Mouse (Mus musculus) liver, adult 2 months (tissue): Measurements from ENCODE around the gene Mall. TPM values are rescaled to one million over a fixed set of nuclear protein-coding genes. Genes with fewer than 3 reads are reported as not detected.

ENCODE experiments used
- DNase-seq: peaks from one replicate; pipeline ENCODE4 v3.0.0-alpha.2; 2011; ENCODE audit warnings: low read depth, low spot score; ENCODE audit errors: extremely low read depth
- H3K27ac ChIP-seq: fragments of 200-500 bp; replicated peaks from 2 replicates; pipeline ENCODE4 v1.5.1; 2012; ENCODE audit warnings: low read depth, mild to moderate bottlenecking, control low read depth, inconsistent platforms, low read length; ENCODE audit not compliant: insufficient read depth
- H3K27me3 ChIP-seq: fragments of 200-500 bp; 2 replicates; pipeline ENCODE4 v1.6.1; 2012; ENCODE audit warnings: mild to moderate bottlenecking, moderate library complexity, low read length, inconsistent platforms; ENCODE audit not compliant: control insufficient read depth, insufficient read depth
- H3K36me3 ChIP-seq: fragments of 200-500 bp; 2 replicates; pipeline ENCODE4 v1.6.1; 2012; ENCODE audit warnings: low read length, inconsistent platforms; ENCODE audit not compliant: control insufficient read depth, insufficient read depth
- H3K4me1 ChIP-seq: fragments of 200-500 bp; 2 replicates; pipeline ENCODE4 v1.6.1; 2011; ENCODE audit warnings: low read length; ENCODE audit not compliant: control insufficient read depth, insufficient read depth
- H3K4me3 ChIP-seq: fragments of 200-500 bp; 2 replicates; pipeline ENCODE4 v1.5.1; 2011; ENCODE audit warnings: low read depth, mild to moderate bottlenecking, control low read depth, low read length, moderate library complexity; ENCODE audit not compliant: insufficient read depth
- H3K79me2 ChIP-seq: fragments of 200-500 bp; 2 replicates; pipeline ENCODE4 v1.6.1; 2012; ENCODE audit warnings: inconsistent platforms, mild to moderate bottlenecking, low read length, moderate library complexity; ENCODE audit not compliant: control insufficient read depth, insufficient read depth
- H3K9ac ChIP-seq: fragments of 200-500 bp; 2 replicates; pipeline ENCODE4 v1.6.1; 2012; ENCODE audit warnings: low read depth, mild to moderate bottlenecking, control low read depth, inconsistent platforms, low read length
- CTCF ChIP-seq: fragments of 200-500 bp; IDR thresholded peaks from 2 replicates; pipeline ENCODE4 v1.5.1; 2011; ENCODE audit warnings: low read depth, low read length, control low read depth
- POLR2A ChIP-seq: fragments of 200-500 bp; IDR thresholded peaks from 2 replicates; pipeline ENCODE4 v1.6.1; 2011; ENCODE audit warnings: low read length, control low read depth; ENCODE audit not compliant: insufficient read depth; ENCODE audit errors: extremely low read depth
- WGBS: fragments of 180-500 bp; shearing (Covaris S2); methylation state at CpG from one replicate; pipeline ENCODE4 v1.1.7; 2018; 5-methylcytosine and 5-hydroxymethylcytosine counted together
- polyA plus RNA-seq: library from polyadenylated mRNA; depleted of rRNA; stranded (reverse); fragments of >200 nt; gene quantifications from 2 replicates; pipeline ENCODE4 v1.2.3, GENCODE M21; 2012; rRNA removed
- total RNA-seq: library from RNA; depleted of rRNA; stranded (reverse); fragments of >200 nt; gene quantifications from 2 replicates; pipeline ENCODE4 v1.2.3, GENCODE M21; 2014; rRNA removed

The Mall gene
- not detected in 2 replicates for total RNA-seq
- 0.06 and 0.17 TPM in 2 replicates for polyA plus RNA-seq

DNA sequence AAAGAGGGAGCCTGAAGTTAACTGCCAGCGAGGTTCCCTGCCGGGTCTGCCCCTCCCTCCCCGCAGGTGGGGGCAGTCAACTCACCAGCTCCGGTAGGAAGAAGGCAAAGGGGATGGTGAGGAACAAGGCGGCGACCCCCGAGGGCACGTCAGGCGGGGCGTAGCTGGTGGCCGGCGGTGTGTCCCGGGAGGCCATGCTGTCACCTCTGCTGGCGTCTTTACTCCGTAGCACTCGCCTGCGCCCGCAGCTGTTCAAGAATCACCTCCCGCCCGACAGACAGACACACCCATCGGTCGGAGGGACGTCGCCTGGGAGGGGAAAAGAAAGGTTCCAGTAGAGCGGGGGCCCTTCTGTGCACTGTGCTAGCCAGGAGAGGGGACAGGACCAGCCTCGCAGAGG, at the start of gene Mall:
Mall (minus strand) TSS at position 262 of the 400 bp plus-strand sequence.
- H3K4me3 ChIP-seq, result no peak within 1 kb of the TSS
- no peak within 1 kb of the TSS for H3K9ac ChIP-seq
- H3K27me3 ChIP-seq, result peaks cover 6% of the 10 kb centered on the region; the same call in 1 of the 2 replicates
- DNase-seq, result no peak
- H3K27ac ChIP-seq, result no peak within 1 kb of the TSS
- no peaks in the 10 kb centered on the region for H3K4me1 ChIP-seq
- TF ChIP-seq CTCF (no peak), POLR2A (no peak)
- no peaks in the 10 kb centered on the region for H3K36me3 ChIP-seq
- H3K79me2 ChIP-seq, result no peaks in the 10 kb centered on the region
- 10% methylated on average over 26 of the region's 26 CpGs for WGBS

DNA sequence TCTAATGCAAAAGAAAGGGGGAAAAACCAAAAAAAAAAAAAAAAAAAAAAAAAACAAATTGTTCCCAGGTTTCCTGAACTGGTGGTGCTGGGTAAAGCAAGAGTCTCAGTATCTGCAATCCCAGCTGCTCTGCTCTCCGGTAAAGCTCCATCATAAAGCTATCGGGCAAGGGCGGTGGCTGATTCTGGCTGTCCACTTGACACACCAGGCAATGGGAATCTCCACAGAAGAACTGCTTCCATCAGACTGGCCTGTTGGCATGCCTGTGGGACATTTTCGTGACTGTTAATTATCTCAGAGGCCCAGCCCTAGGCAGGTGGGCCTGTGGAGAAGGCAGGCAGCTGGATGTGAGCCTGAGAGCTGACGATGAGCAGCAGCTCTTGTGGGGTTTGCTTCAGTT, 48.7 kb upstream of the Mall start:
- no peak for DNase-seq
- Histone ChIP-seq H3K9ac (no peak overlapping the region), H3K36me3 (no peaks in the 10 kb centered on the region), H3K4me1 (no peaks in the 10 kb centered on the region), H3K27me3 (no peaks in the 10 kb centered on the region), H3K79me2 (no peaks in the 10 kb centered on the region), H3K4me3 (no peak overlapping the region), H3K27ac (no peak overlapping the region)
- 94% methylated on average over 5 of the region's 5 CpGs for WGBS
- TF ChIP-seq POLR2A (no peak), CTCF (no peak)

DNA sequence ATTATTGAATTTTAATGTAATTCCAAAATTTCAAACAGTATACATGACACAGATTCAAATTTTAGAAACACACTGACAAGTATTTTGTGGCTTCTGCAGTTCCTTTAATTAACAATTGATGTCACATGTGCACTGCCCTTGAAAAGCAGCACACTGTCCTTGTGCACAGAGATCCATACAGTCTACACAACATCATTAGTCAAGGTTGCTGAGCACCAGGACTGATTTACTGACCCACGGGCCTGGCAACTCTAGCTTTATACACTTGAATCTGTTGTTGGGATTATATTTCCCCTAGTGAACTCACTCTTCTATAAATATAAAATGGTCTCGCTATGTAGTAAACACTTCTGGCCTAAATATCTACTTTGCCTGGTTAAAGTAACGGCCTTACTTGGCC, 45.3 kb upstream of the Mall start:
- Histone ChIP-seq H3K36me3 (no peaks in the 10 kb centered on the region), H3K27me3 (no peaks in the 10 kb centered on the region), H3K4me3 (no peak overlapping the region), H3K9ac (no peak overlapping the region), H3K4me1 (no peaks in the 10 kb centered on the region), H3K79me2 (no peaks in the 10 kb centered on the region), H3K27ac (no peak overlapping the region)
- no peak for DNase-seq
- WGBS, result 90% methylated on average over 3 of the region's 3 CpGs
- TF ChIP-seq CTCF (no peak), POLR2A (no peak)

DNA sequence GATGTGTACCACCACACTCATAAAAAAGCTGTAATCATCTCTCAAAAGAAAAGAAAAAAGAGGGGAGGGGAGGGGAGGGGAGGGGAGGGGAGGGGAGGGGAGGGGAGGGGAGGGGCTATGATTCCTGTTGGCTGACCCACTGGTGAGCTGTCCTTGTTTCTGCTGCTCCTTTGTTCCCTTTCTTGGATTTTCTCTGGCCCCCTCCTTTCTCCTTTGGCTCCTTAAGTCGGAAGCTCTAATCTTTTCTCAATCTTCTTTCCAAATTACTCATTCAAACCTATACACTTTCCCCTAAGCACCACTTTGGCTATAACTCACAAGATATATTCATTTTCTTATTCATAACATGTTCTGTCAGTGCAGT, 44.8 kb upstream of the Mall start:
- WGBS, result 91% methylated on average over 1 of the region's 1 CpGs
- Histone ChIP-seq H3K9ac (no peak overlapping the region), H3K79me2 (no peaks in the 10 kb centered on the region)

DNA sequence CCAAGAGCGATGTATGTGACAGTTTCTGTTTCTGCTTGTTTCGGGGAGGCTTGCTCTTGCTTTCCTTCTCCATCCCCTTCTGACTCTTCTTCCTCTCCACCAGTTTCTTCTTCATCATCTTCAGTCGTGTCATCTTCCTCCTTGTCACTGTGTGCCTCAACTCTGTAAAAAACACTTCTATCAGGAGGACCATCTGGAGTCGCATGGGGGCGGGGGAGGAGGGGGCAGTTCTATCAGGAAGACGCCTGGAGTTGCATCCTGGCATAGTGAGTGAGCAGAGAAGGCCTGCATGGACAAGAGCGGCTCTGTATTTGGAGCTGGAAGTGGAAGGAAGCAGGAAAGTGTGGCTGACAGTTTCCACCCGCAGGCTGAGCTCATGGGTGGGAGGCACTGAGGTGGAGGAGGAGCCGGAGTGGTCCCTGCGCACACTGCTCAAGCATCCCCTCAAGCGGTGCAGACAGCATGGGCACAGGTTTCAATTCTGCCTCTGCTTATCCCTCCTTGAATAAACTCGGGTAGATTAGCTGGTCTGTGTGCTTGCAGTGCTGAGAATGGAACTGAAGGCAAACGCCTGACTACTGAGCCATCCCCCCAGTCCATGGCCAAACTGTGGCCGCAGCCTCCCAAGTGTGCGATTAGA, 44.3 kb upstream of the Mall start:
- Histone ChIP-seq H3K27ac (no peak overlapping the region), H3K9ac (no peak overlapping the region)

More for the DNA sequence above, 44.8 kb upstream of the Mall start:
- H3K27ac ChIP-seq, result no peak overlapping the region
- no peaks in the 10 kb centered on the region for H3K4me1 ChIP-seq
- TF ChIP-seq POLR2A (no peak), CTCF (no peak)
- no peak overlapping the region for H3K4me3 ChIP-seq
- no peak for DNase-seq
- no peaks in the 10 kb centered on the region for H3K36me3 ChIP-seq
- no peaks in the 10 kb centered on the region for H3K27me3 ChIP-seq

DNA sequence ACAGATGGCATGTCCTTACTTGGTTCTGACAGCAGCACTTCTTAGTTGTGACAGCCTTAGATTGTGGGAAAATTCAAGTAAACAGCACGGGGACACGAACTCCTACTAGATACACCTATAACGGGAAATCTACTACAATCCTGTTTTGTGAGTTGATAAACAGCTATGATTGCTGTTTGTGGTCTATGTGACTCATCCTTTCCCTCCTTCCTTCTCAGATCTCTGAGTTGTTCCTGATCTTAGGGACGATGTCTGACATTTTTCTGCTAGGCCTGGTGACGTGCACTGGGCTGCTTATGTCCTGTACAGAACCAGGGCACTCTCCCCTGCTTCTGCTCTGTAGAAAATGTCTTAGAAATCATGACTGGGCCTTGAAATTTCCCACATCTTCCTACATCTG, 31.9 kb upstream of the Mall start:
- WGBS, result 83% methylated on average over 5 of the region's 5 CpGs
- Histone ChIP-seq H3K27ac (no peak overlapping the region), H3K27me3 (no peaks in the 10 kb centered on the region), H3K4me3 (no peak overlapping the region), H3K36me3 (no peaks in the 10 kb centered on the region), H3K9ac (no peak overlapping the region), H3K4me1 (no peaks in the 10 kb centered on the region), H3K79me2 (no peaks in the 10 kb centered on the region)
- TF ChIP-seq CTCF, result no peak
- TF ChIP-seq POLR2A, result no peak
- no peak for DNase-seq

More for the DNA sequence above, 44.3 kb upstream of the Mall start:
- Histone ChIP-seq H3K79me2 (no peaks in the 10 kb centered on the region), H3K27me3 (no peaks in the 10 kb centered on the region), H3K36me3 (no peaks in the 10 kb centered on the region), H3K4me1 (no peaks in the 10 kb centered on the region), H3K4me3 (no peak overlapping the region)
- no peak for TF ChIP-seq CTCF
- TF ChIP-seq POLR2A, result no peak
- DNase-seq, result no peak
- WGBS, result 80% methylated on average over 15 of the region's 15 CpGs
